Mouse (Mus musculus) spleen, postnatal 0 days (tissue): ENCODE data around the gene Pole. TPM values are rescaled to one million over a fixed set of nuclear protein-coding genes. Genes with fewer than 3 reads are reported as not detected.

Experiments
- polyA plus RNA-seq: library from polyadenylated mRNA; unstranded; fragments of >200 nt; fragmentation: Nextera tagmentation; extraction: Ambion mirVana; gene quantifications from 2 replicates; pipeline ENCODE4 v1.2.1, GENCODE M21; 2015

Gene Pole
- 18.9 and 20.6 TPM in 2 replicates for polyA plus RNA-seq

DNA sequence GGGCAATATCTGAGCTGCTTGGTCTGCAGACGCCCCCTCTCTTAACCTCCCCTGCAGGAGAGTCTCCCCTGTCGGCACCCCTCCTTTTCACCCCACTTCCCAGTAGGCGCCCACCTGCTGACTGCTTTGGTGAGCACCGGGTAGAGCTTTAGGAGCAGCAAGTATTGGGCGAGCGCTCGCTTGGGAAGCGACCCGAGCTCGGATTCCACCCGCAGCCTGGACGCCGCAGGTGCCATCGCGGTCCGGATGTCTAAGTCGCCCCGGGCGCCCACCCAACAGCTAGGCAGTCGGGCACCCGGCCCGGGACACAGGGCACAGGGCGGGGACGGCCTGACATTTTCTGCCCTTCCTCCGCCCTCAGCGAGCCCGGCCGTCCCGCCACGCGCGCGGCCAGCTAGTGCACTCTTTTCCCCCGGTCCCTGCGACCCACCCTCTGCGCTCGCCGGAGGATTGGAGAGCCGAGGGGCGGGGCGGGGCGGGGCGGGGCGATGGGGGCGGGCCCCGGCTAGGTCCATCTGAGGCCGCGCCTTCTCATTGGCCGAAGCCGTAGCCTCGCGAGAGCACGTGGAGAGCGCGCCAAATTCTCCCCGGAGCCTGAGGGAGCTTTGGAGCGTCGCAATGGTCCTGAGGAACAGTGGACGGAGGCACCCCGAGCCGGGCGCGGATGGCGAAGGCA is at the start of gene Pole, which contains the start of gene Pxmp2:
Pole (plus strand) TSS at position 537 of the 676 bp plus-strand sequence.
Pxmp2 (minus strand) TSS at position 417 of the 676 bp plus-strand sequence.

DNA sequence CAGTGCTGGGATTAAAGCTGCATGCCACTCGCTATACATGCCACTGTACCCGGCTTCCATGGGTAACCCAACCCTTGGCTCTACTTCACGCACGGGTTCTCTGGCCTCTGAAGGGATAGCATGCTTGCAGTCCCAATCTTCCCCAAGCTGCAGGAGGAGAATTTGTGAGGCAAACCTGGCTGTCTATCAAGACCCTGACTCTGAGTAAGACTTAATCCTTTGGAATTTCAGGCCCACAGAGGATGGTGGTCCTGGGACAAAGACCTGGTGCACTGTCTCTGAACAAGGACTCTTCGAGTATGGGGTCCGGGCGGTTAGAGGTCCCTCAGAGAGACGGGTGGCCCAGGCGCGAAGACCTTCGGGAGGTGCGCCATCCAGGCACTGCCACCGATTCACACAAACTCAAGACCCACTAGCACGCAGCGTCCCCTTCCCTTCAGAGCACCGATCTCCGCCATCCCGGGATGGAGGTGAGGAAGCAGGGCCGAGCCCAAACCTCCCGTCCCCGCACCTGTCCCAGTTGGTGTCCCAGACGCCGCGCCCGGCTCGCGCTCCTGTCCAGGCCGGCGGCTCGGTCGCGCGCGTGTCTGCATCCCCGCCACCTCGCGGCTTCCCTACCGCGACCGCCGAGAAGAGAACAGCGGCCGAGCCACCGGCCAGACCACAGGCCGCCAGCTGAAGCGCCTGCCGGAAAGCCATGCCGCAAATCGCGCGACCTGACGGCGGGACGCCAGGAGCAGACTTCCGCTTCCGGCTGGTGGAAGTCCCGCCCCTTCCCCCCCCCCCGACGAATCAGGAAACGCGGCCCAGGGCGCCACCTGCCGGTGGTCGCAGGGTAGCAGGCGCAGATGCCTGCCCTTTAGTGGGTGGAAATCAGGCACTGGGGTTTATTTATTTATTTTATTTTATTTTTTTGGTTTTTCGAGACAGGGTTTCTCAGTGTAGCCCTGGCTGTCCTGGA is 16.7 kb upstream of the Pole start, which contains the start of gene Pgam5:
Pgam5 (minus strand) TSS at position 773 of the 961 bp plus-strand sequence.

GRCm38 (mm10) chr5:110342648-110343284 is 56.7 kb downstream of the Pole start, which contains the start of gene P2rx2:
TSS of gene P2rx2 (minus strand) at chr5:110343212.

GRCm38 (mm10) chr5:110344524-110344923 is 58.4 kb downstream of the Pole start, which contains the start of gene Lrcol1:
TSS of gene Lrcol1 (plus strand) at chr5:110344730.

Other genes with a start within 250 kb of the Pole start
- gene Gm17655, start 213.8 kb upstream of the Pole start, polyA plus RNA-seq, result 1.6 and 1.8 TPM in 2 replicates
- gene Gm35315, start 191.9 kb upstream of the Pole start, polyA plus RNA-seq, result 0.41 and 0.61 TPM in 2 replicates
- 0.36 and 0.49 TPM in 2 replicates for gene Plcxd1, start 186.3 kb upstream of the Pole start, polyA plus RNA-seq
- 13.4 and 17.1 TPM in 2 replicates for gene Gtpbp6, start 178.1 kb upstream of the Pole start, polyA plus RNA-seq
- gene Zfp605, start 176.2 kb upstream of the Pole start, polyA plus RNA-seq, result 2.4 and 3.0 TPM in 2 replicates
- 26.3 and 26.4 TPM in 2 replicates for gene Chfr, start 150.5 kb upstream of the Pole start, polyA plus RNA-seq
- 7.4 TPM in 2 replicates for gene Golga3, start 109.6 kb upstream of the Pole start, polyA plus RNA-seq
- gene Ankle2, start 55.3 kb upstream of the Pole start, polyA plus RNA-seq, result 16.2 and 18.0 TPM in 2 replicates
- 33.9 and 34.5 TPM in 2 replicates for gene Pgam5, start 16.4 kb upstream of the Pole start, polyA plus RNA-seq
- 12.9 and 13.6 TPM in 2 replicates for gene Pxmp2, start 120 bp upstream of the Pole start, polyA plus RNA-seq
- 0.22 and 0.34 TPM in 2 replicates for gene P2rx2, start 56.9 kb downstream of the Pole start, polyA plus RNA-seq
- not detected in 2 replicates for gene Lrcol1, start 58.4 kb downstream of the Pole start, polyA plus RNA-seq
- 6.9 and 7.5 TPM in 2 replicates for gene Fbrsl1, start 162.2 kb downstream of the Pole start, polyA plus RNA-seq